Mouse (Mus musculus): Measurements from ENCODE around the gene Elof1. TPM values are rescaled to one million over a fixed set of nuclear protein-coding genes. Genes with fewer than 3 reads are reported as not detected.

Gene Elof1
- total RNA-seq, 2 experiments from 2014 or later: 74.2 to 78.4 TPM

DNA sequence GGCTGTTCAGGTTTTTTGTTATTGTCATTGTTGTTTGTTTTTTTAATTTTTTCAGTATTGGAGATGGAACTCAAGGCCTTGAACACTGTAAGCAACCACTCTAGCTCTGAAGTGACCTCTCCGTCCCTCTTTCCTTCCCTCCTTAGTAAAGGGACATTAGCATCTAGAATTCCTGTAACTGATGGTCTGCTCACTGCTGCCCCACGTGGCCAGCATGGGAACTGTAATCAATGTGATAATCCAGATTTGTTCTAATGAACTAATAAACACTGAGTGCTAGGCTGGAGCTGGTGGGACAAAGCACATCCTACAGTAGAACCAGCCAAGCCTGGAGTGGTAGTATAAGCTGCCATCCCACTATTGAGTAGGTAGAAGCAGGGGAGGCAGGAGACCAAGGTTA lies 21.5 kb upstream of the Elof1 start:
- DNase-seq (ENCODE audit: low spot score in 2 of 2): no peak

GRCm38 (mm10) chr9:22136765-22137547 lies 20.0 kb upstream of the Elof1 start:
- DNase-seq (ENCODE audit: low spot score in 2 of 2): no peak

GRCm38 (mm10) chr9:22135644-22136390 lies 18.8 kb upstream of the Elof1 start, which contains the start of gene Acp5:
Acp5 (minus strand) TSS chr9:22135711.
- DNase-seq (ENCODE audit: low spot score in 2 of 2): no peak

DNA sequence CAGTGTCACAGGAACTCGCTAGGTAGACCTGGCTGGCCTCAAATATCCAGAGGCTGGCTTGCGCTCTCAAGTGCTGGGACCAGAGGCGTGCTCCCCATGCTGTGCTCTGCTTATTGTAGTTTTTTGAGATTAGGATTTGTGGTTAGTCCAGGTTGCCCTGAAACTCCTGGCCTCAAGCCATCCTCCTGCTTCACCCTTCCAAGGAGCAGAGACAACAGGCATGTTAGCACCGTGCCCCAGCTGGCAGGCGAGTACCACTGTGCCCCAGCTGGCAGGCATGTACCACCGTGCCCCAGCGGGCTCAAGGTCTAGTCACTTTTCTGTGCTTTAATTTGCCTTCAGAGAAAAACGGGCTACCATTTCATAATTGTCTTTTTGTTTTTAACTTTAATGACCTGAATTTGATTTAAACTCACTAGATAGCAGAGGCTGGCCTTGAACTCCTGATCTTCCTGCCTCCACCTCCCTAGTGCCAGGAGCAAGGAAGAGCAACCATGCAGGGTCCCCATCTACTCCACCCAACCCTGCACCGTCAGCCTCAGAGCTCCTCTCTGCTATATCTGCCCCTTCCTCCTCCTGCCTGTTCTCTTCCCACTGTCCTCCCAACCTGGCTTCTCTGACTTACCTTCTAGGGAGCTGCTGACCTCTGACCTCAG lies 18.1 kb upstream of the Elof1 start:
- no peak for DNase-seq (ENCODE audit: low spot score in 2 of 2)

GRCm38 (mm10) chr9:22134246-22134890 lies 17.4 kb upstream of the Elof1 start:
- DNase-seq (ENCODE audit: low spot score in 2 of 2): no peak

DNA sequence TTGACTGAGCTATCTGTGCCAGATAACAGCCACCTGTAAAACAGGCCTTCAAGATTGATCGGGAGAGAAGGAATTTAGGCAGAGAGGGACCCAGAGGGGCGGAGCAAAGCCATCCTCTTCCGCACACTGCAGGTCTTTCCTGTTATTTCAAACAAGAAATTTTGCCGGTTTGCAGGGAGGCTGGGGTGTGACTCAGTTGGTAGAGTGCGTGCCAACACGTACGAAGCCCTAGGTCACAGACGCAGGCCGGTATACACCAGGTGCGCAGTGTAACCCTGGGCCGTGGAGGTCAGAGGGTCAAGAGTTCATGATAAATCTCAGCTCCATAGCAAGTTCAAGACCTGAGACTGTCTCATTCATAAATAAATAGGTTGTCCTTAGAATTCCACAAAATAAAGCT lies 15.2 kb upstream of the Elof1 start:
- no peak for DNase-seq (ENCODE audit: low spot score in 2 of 2)

DNA sequence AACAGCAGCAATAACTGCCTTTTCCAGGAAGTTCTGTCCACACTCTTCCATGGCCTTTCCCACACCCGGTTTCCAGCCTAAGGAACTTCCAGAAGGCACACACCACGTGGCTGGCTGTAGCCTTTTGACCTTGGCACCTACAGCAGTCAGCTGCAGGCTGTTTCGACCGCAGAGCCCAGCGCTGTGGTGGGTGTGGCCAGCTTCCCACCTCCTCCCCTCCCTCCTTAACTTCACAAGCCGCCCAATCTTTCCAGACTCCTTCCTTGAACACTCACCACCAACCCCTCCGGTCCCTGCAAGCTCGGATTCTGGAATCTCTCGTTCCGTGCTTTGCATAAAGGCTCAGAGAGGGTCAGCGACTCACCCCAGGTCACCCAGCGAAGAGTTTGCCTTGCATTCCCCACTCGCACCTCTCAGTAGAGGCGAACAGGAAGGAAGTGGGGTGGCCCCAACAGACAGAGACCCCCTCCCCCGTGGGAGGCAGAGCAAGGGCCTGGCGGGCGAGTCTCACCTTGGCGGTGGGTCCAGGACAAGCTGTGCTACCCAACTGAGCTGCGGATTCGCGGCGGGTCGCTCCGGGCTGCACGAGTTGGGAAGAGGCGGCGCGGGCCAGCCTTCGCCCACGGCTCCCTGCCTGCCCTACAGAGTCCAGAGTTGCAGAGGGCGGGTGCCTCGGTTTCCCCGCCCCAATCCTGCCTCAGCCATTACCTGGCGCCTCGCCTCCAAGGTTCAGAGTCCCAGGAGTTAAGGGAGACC lies 14.4 kb upstream of the Elof1 start:
- DNase-seq (ENCODE audit: low spot score in 2 of 2): no peak

- DNase-seq (ENCODE audit: low spot score in 2 of 2): no peak
These were observed 8.5 kb upstream of the Elof1 start for GRCm38 (mm10) chr9:22125246-22126027.

DNA sequence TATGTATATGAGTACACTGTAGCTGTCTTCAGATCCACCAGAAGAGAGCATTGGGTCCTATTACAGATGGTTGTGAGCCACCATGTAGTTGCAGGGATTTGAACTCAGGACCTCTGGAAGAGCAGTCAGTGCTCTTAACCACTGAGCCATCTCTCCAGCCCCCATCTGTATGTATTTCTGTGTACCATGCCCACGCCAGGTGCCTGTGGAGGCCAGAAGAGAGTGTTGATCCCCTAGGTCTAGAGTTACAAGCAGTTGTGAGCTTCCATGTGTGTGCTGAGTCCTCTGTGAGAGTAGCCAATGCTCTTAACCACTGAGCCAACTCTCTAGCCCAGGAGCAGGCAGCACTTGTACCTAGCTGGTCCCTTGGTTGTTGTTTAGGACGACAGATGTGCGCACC lies 7.2 kb upstream of the Elof1 start:
- no peak for DNase-seq (ENCODE audit: low spot score in 2 of 2)

- DNase-seq (ENCODE audit: low spot score in 2 of 2): no peak
These were observed 6.2 kb upstream of the Elof1 start for GRCm38 (mm10) chr9:22123069-22123609.

DNA sequence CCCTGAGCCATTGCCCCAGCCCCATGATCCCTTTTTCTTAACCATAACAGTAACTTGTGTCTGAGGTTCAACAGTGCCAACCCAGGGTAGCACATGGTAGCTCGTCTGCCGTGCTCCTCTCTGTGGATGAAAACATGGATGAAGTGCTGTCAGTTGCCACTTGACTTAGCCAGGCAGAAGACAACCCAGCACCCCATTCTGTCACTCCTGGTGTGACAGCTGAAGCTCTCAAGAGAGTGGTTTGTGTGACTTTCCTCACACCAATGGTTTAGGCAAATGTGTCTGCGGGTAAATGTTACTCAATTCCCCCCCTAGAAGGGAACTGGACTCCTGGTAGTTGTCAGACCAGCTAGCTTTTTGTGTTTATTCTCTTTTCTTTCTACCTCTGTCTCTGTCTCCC lies 5.0 kb upstream of the Elof1 start:
- DNase-seq (ENCODE audit: low spot score in 2 of 2): no peak

GRCm38 (mm10) chr9:22121545-22121944 lies 4.6 kb upstream of the Elof1 start:
- no peak for DNase-seq (ENCODE audit: low spot score in 2 of 2)

DNA sequence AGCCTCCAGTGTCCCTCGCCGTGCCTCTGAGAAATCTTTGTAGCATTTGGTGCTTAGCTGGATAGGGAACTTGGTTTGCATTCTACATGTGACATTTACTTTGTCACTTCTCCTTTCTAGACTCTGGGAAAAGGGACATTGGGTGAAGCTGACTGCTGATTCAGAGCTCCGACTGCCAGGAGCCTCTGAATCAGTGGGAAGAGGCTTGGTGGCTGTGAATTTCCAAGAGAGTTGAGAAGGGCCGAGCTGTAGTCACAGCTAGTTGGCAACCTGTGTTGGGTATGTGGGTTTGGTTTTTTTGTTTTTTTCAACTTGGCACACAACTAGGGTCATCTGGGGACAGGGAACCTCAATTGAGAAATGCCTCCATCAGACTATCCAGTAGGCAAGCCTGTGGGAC lies 2.6 kb upstream of the Elof1 start:
- no peak for DNase-seq (ENCODE audit: low spot score in 2 of 2)

DNA sequence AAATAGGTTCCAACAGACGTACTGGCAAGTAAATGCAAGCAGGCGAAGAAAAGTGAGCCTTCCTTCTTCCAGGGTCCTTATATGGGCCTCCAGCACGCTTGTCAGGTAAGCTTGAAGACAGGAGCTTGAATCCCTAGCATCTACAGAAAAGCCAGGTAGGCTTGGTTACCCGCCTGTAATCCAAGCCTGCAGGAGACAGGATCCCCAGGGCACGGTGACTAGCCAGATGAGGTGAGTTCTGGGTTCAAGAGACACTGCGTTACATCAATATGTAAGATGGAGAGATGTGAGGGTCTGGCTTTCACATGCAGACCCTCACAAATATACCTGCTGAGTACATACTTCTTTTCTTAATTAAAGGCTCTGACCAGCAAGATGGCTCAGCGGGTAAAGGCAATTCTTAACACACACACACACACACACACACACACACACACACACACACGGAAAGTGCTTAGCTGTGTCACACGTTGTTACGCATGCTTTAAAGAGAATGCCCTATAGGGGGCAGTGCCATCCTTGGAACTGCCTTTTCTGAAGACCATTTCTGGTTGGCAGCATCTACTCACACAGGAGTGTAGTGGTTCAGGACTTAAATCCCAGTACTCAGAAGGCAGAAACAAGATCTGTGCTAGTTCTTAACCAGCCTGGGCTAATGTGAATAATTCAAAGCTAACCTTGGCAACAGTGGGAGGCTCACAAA lies 933 bp upstream of the Elof1 start:
- no peak for DNase-seq (ENCODE audit: low spot score in 2 of 2)

GRCm38 (mm10) chr9:22116086-22116485 lies 886 bp downstream of the Elof1 start:
- no peak for DNase-seq (ENCODE audit: low spot score in 2 of 2)

DNA sequence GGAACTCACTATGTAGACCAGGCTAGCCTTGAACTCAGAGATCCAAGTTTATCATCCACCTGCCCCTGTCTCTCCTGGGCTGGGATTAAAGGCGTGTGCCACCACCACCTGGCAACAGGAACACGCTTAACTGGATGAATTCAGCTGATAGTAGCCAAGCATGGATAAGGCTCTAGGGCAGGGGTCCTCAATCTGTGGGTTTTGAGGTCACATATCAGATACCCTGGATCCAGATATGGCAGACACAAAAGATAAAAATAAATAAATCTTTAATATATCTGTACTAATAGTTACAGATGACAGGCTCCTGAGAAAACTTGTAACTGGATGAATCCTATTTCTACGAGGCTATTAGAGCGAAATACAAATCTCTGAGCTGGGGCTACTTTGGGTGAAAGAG lies 1.3 kb downstream of the Elof1 start:
- no peak for DNase-seq (ENCODE audit: low spot score in 2 of 2)

- DNase-seq (ENCODE audit: low spot score in 2 of 2): no peak
These were observed 8.8 kb downstream of the Elof1 start for GRCm38 (mm10) chr9:22108194-22108593.

DNA sequence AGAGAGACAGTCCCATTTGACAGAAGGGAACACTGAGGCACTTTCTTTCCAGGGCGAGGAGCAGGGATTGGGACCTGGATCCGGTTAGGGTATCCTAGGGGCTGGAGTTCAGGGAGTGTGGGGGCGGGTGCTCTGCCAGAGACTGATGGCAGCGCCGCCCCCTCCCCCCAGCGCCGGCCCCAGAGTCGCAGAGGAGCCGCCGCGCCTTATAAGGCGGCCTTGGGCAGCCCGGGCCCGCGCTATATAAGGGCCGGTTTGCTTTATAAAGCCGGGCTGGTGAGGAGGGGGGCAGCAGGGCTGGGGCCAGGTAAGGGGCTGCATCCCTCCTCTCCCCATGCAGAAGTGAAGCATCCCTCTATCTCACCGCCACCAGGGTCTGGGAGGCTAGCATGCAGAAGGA lies 17.1 kb downstream of the Elof1 start:
- DNase-seq (ENCODE audit: low spot score in 2 of 2): no peak

Data from adrenal gland, postnatal 4 days (tissue).